Mouse (Mus musculus): Measurements from ENCODE around the gene Olfr270. TPM values are rescaled to one million over a fixed set of nuclear protein-coding genes. Genes with fewer than 3 reads are reported as not detected.

Olfr270 gene
- polyA plus RNA-seq, 1 experiment from 2014 or later: not detected

DNA sequence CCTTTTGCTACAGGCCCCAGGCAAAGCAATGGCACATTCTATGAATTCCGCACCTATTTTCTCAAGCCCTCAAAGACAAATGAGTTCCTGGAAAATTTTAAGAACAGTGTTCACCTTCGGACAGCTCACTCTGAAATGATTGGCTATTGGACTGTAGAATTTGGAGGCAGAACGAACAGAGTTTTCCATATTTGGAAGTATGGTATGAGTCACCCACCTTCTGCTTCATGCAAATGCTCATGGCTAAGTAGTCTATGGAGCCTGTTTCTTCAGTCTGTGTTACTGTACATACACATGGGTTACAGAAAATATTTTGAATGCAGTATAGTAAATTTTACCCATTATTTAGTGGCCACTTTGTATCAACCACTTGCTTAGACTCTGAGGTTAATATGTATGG is 50.7 kb downstream of the Olfr270 start:
- WGBS: 96% methylated on average over 3 of the region's 3 CpGs
- no peaks in the 10 kb centered on the region for H3K27me3 ChIP-seq (ENCODE audit: control insufficient read depth, insufficient read depth, low read length)

DNA sequence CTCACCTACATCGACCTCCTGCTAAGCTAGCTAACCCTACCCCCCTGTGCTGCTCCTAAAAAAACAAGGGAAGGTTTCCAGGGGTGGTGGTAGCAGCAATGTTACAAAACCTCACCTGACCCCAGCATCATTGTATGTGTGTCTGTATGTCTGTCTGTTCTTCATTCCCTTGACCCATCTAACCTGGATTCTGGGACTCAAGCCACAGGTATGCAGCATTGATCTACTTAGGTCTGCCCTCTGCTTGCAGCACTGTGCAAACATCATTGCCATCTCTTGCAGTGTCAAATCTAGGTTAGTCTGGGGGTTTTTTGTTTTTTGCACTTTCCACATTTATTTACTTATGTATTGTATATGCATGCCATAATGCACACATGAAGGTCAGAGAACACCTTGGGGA is 54.0 kb downstream of the Olfr270 start:
- H3K4me1 ChIP-seq (ENCODE audit: control insufficient read depth, insufficient read depth, low read length): no peaks in the 10 kb centered on the region
- no peak overlapping the region for H3K4me2 ChIP-seq (ENCODE audit: low read depth, severe bottlenecking)
- H3K27ac ChIP-seq (replicated peaks; ENCODE audit: low read depth, low read length): no peak overlapping the region
- no peak overlapping the region for H3K9ac ChIP-seq (ENCODE audit: low read length)
- ATAC-seq (ENCODE audit: insufficient number of reproducible peaks, low FRiP score, low TSS enrichment, low read depth) (no peak), DNase-seq (ENCODE audit: low spot score) (no peak)
- H3K4me3 ChIP-seq (ENCODE audit: low read depth, low read length): no peak overlapping the region
- WGBS: 95% methylated on average over 1 of the region's 1 CpGs
- no peaks in the 10 kb centered on the region for H3K27me3 ChIP-seq (ENCODE audit: control insufficient read depth, insufficient read depth, low read length)
- H3K9me3 ChIP-seq (ENCODE audit: control insufficient read depth, low read length): no peaks in the 10 kb centered on the region
- peaks cover 9% of the 10 kb centered on the region; the same call in 1 of the 2 replicates for H3K36me3 ChIP-seq (ENCODE audit: control insufficient read depth, insufficient read depth, low read length)

More for the DNA sequence above, 50.7 kb downstream of the Olfr270 start:
- Histone ChIP-seq H3K4me2 (ENCODE audit: low read depth, severe bottlenecking) (no peak overlapping the region), H3K4me1 (ENCODE audit: control insufficient read depth, insufficient read depth, low read length) (no peaks in the 10 kb centered on the region), H3K36me3 (ENCODE audit: control insufficient read depth, insufficient read depth, low read length) (peaks cover 9% of the 10 kb centered on the region; the same call in 1 of the 2 replicates), H3K4me3 (ENCODE audit: low read depth, low read length) (no peak overlapping the region), H3K9me3 (ENCODE audit: control insufficient read depth, low read length) (no peaks in the 10 kb centered on the region), H3K9ac (ENCODE audit: low read length) (no peak overlapping the region), H3K27ac (replicated peaks; ENCODE audit: low read depth, low read length) (no peak overlapping the region)
- ATAC-seq (ENCODE audit: insufficient number of reproducible peaks, low FRiP score, low TSS enrichment, low read depth) (no peak), DNase-seq (ENCODE audit: low spot score) (no peak)

Other genes starting within 250 kb of the Olfr270 start
- not detected in 2 replicates for gene Olfr275, start 149.9 kb upstream of the Olfr270 start, polyA plus RNA-seq (2014; fragmentation: Nextera tagmentation; extraction: Ambion mirVana)
- not detected in 2 replicates for gene Olfr273, start 105.3 kb upstream of the Olfr270 start, polyA plus RNA-seq (2014; fragmentation: Nextera tagmentation; extraction: Ambion mirVana)
- not detected in 2 replicates for gene Olfr272, start 45.4 kb upstream of the Olfr270 start, polyA plus RNA-seq (2014; fragmentation: Nextera tagmentation; extraction: Ambion mirVana)
- gene Nipsnap3a, start 24.7 kb downstream of the Olfr270 start, polyA plus RNA-seq (2014; fragmentation: Nextera tagmentation; extraction: Ambion mirVana): not detected in 2 replicates
- gene Nipsnap3b, start 47.3 kb downstream of the Olfr270 start, polyA plus RNA-seq (2014; fragmentation: Nextera tagmentation; extraction: Ambion mirVana): 55.4 and 58.6 TPM in 2 replicates
- gene Abca1, start 195.3 kb downstream of the Olfr270 start, polyA plus RNA-seq (2014; fragmentation: Nextera tagmentation; extraction: Ambion mirVana): 4.3 and 4.5 TPM in 2 replicates